Mouse (Mus musculus) embryonic facial prominence, embryonic 10.5 days (tissue): Measurements from ENCODE around the gene Mroh7. TPM values are rescaled to one million over a fixed set of nuclear protein-coding genes. Genes with fewer than 3 reads are reported as not detected.

ENCODE experiments used
- DNase-seq: peaks from one replicate; pipeline ENCODE4 v3.0.0-alpha.2; 2017; ENCODE audit warnings: low spot score
- H3K27ac ChIP-seq: fragments of 300-500 bp; sonication (generic); replicated peaks from 2 replicates; pipeline ENCODE4 v1.5.1; 2016; ENCODE audit warnings: mild to moderate bottlenecking
- H3K27me3 ChIP-seq: fragments of 300-500 bp; sonication (generic); replicated peaks from 2 replicates; pipeline ENCODE4 v1.6.1; 2016; ENCODE audit warnings: low read depth, mild to moderate bottlenecking; ENCODE audit not compliant: poor library complexity, severe bottlenecking
- H3K36me3 ChIP-seq: fragments of 300-500 bp; sonication (generic); replicated peaks from 2 replicates; pipeline ENCODE4 v1.6.1; 2016; ENCODE audit warnings: mild to moderate bottlenecking, moderate library complexity
- H3K4me1 ChIP-seq: fragments of 300-500 bp; sonication (generic); 2 replicates; pipeline ENCODE4 v1.6.1; 2016
- H3K4me3 ChIP-seq: fragments of 300-500 bp; sonication (generic); 2 replicates; pipeline ENCODE4 v1.5.1; 2016; ENCODE audit warnings: mild to moderate bottlenecking, moderate library complexity
- H3K9me3 ChIP-seq: fragments of 300-500 bp; sonication (generic); 2 replicates; pipeline ENCODE4 v1.6.1; 2016; ENCODE audit warnings: mild to moderate bottlenecking
- WGBS: fragments of 180-500 bp; shearing (Covaris S2); methylation state at CpG from one replicate; pipeline ENCODE4 v1.1.7; 2016; 5-methylcytosine and 5-hydroxymethylcytosine counted together
- polyA plus RNA-seq: library from polyadenylated mRNA; unstranded; fragments of >200 nt; fragmentation: Nextera tagmentation; extraction: Ambion mirVana; gene quantifications from 2 replicates; pipeline ENCODE4 v1.2.1, GENCODE M21; 2016

Gene Mroh7
- polyA plus RNA-seq, 1 experiment from 2014 or later: 0.05 TPM

GRCm38 (mm10) chr4:106650833-106651527, 79.7 kb downstream of the Mroh7 start, which contains the start of gene Pars2:
Gene Pars2 (plus strand): TSS chr4:106651069.
- peak; percentile 99 for DNase-seq
- WGBS: 4% methylated on average over 40 of the region's 40 CpGs
- H3K4me3 ChIP-seq: peak within 1 kb of the TSS; percentile 76
- H3K27ac ChIP-seq: peak within 1 kb of the TSS; percentile 87
- H3K27me3 ChIP-seq: peaks cover 30% of the 10 kb centered on the region
- H3K9me3 ChIP-seq: no peaks in the 10 kb centered on the region
- H3K36me3 ChIP-seq: peaks cover 32% of the 10 kb centered on the region
- H3K4me1 ChIP-seq: peaks cover 12% of the 10 kb centered on the region

- Histone ChIP-seq H3K36me3 (no peaks in the 10 kb centered on the region), H3K27ac (no peak overlapping the region), H3K4me1 (peaks cover 23% of the 10 kb centered on the region), H3K27me3 (peaks cover 31% of the 10 kb centered on the region), H3K9me3 (no peaks in the 10 kb centered on the region), H3K4me3 (no peak overlapping the region)
- DNase-seq: no peak
- 88% methylated on average over 6 of the region's 6 CpGs for WGBS
These were observed 83.6 kb downstream of the Mroh7 start for GRCm38 (mm10) chr4:106647137-106647536.

GRCm38 (mm10) chr4:106645797-106646196, 84.9 kb downstream of the Mroh7 start:
- DNase-seq: no peak
- 76% methylated on average over 5 of the region's 5 CpGs for WGBS
- H3K27ac ChIP-seq: no peak overlapping the region
- peaks cover 31% of the 10 kb centered on the region for H3K27me3 ChIP-seq
- no peak overlapping the region for H3K4me3 ChIP-seq
- peaks cover 15% of the 10 kb centered on the region for H3K4me1 ChIP-seq
- H3K36me3 ChIP-seq: no peaks in the 10 kb centered on the region
- H3K9me3 ChIP-seq: no peaks in the 10 kb centered on the region; the same call in 1 of the 2 replicates

- Histone ChIP-seq H3K4me1 (peaks cover 11% of the 10 kb centered on the region), H3K36me3 (no peaks in the 10 kb centered on the region), H3K27me3 (peaks cover 31% of the 10 kb centered on the region), H3K9me3 (peaks cover 3% of the 10 kb centered on the region; the same call in 1 of the 2 replicates), H3K4me3 (no peak overlapping the region), H3K27ac (no peak overlapping the region)
- WGBS: 69% methylated on average over 6 of the region's 6 CpGs
- no peak for DNase-seq
These were observed 86.5 kb downstream of the Mroh7 start for GRCm38 (mm10) chr4:106644218-106644610.

DNA sequence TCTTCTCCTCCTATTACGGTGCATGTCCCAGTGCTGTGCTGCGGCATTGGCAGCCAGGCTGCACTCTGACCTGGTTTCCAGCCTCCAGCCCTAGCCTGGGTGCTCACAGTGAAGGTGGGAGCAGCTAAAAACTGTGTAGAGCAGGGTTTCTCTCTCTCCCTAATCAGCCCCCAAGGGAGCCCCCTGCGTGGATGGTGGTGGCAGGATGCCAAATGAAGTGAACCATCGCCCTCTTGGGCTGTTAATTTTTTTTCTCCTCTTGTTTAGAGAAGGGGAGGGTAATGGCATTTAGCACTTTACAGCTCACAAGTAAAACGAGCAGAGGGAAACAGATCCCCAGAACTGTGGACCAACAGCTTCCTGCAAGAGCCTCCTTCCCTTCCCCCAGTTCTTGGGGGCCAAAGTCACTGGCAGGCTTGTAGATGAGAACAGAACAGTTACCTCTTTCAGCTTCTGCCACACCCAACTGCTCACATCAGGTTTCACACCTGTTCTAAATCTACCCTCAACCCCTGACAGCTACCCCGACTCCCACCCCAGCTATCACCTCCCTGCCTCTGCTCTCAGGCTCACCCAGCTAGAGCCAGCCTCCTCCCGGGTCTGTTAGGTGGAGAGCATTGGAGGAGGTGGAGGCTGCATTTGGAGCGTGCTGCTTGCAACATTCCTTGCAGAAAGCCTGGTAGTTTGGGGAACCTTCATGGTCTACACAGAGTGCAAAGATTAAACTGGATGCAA, 87.1 kb downstream of the Mroh7 start:
- Histone ChIP-seq H3K36me3 (no peaks in the 10 kb centered on the region), H3K4me3 (no peak overlapping the region), H3K4me1 (peaks cover 11% of the 10 kb centered on the region), H3K27me3 (peaks cover 25% of the 10 kb centered on the region), H3K27ac (no peak overlapping the region), H3K9me3 (peaks cover 3% of the 10 kb centered on the region; the same call in 1 of the 2 replicates)
- no peak for DNase-seq
- 48% methylated on average over 8 of the region's 8 CpGs for WGBS

DNA sequence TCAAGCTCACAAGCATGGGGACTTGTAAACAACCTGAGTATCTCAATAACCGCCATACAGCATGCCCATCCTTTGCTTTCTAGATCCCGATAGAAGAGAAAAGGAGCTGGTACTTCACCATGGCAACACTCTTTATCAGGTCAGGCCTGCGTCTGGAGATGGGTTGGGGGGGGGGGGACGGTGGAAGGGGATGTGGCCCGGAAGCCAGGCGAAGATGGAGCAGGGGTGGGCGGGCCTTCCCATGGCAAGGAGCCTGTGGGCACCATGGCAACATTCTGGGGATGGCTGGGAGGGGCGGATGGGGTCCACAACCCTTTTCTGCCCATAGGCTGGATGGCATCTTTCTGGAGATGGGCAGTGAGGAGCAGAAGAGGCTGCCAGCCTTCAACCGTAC, 96.6 kb downstream of the Mroh7 start:
- H3K36me3 ChIP-seq: no peaks in the 10 kb centered on the region
- no peaks in the 10 kb centered on the region for H3K9me3 ChIP-seq
- H3K4me3 ChIP-seq: no peak overlapping the region
- DNase-seq: no peak
- no peak overlapping the region for H3K27ac ChIP-seq
- H3K27me3 ChIP-seq: peaks cover 25% of the 10 kb centered on the region; the same call in 1 of the 2 replicates
- peaks cover 19% of the 10 kb centered on the region for H3K4me1 ChIP-seq
- 59% methylated on average over 9 of the region's 9 CpGs for WGBS

- Histone ChIP-seq H3K27ac (no peak overlapping the region), H3K4me3 (no peak overlapping the region), H3K27me3 (peaks cover 25% of the 10 kb centered on the region; the same call in 1 of the 2 replicates), H3K4me1 (peaks cover 25% of the 10 kb centered on the region), H3K36me3 (no peaks in the 10 kb centered on the region), H3K9me3 (no peaks in the 10 kb centered on the region)
- WGBS: 37% methylated on average over 8 of the region's 8 CpGs
- no peak for DNase-seq
These were observed 97.2 kb downstream of the Mroh7 start for GRCm38 (mm10) chr4:106633281-106634085.

GRCm38 (mm10) chr4:106632313-106632712, 98.4 kb downstream of the Mroh7 start:
- peaks cover 28% of the 10 kb centered on the region for H3K27me3 ChIP-seq
- no peaks in the 10 kb centered on the region for H3K36me3 ChIP-seq
- H3K9me3 ChIP-seq: no peaks in the 10 kb centered on the region
- DNase-seq: no peak
- H3K4me1 ChIP-seq: peaks cover 31% of the 10 kb centered on the region
- no peak overlapping the region for H3K27ac ChIP-seq
- no peak overlapping the region for H3K4me3 ChIP-seq
- WGBS: 45% methylated on average over 2 of the region's 3 CpGs

Other genes with a start within 250 kb of the Mroh7 start
- gene Bsnd, start 238.6 kb downstream of the Mroh7 start, polyA plus RNA-seq: not detected in 2 replicates
- 10.2 TPM in 2 replicates for gene Dhcr24, start 169.9 kb downstream of the Mroh7 start, polyA plus RNA-seq
- gene Lexm, start 113.7 kb downstream of the Mroh7 start, polyA plus RNA-seq: 0.52 TPM in 1 of 2 replicates, not detected in the other
- gene Ttc22, start 108.5 kb downstream of the Mroh7 start, polyA plus RNA-seq: not detected in 2 replicates
- gene Pars2, start 79.9 kb downstream of the Mroh7 start, polyA plus RNA-seq: 16.3 and 17.0 TPM in 2 replicates
- gene Ttc4, start 52.0 kb downstream of the Mroh7 start, polyA plus RNA-seq: 107 and 117 TPM in 2 replicates
- 0.11 and 0.40 TPM in 2 replicates for gene Fam151a, start 3.0 kb upstream of the Mroh7 start, polyA plus RNA-seq
- gene Acot11, start 74.1 kb upstream of the Mroh7 start, polyA plus RNA-seq: 1.6 and 2.1 TPM in 2 replicates
- gene Ssbp3, start 179.8 kb upstream of the Mroh7 start, polyA plus RNA-seq: 147 TPM in 2 replicates